Comparison of ENCODE assay signal across 11 mouse cellular contexts in the genomic region with DNA sequence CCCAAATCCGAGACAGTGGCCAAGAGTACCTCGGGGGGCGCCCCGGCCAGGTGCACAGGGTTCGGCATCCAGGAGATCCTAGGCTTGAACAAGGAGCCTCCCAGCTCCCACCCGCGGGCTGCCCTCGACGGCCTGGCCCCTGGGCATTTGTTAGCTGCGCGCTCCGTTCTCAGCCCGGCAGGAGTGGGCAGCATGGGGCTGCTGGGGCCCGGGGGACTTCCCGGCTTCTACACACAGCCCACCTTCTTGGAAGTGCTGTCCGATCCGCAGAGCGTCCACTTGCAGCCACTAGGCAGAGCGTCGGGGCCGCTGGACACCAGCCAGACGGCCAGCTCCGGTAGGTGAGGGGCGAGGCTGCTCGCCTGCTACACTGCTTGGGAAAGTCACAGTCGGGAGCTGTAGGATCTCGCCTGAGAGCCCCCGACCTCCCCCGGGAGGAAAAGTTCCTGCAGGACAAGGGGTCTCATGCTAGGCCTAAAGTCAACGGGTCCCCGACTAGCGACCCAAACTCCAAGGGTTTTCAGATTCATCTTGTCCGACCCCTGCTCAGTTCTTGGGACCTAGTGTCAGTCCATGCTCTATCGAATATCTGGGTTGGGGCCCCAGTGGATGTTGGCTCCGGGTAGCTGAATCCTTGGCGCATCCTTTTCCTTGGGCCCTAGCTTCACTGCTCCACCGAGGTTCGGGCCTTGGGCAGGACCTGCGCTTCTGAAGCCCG. TPM values are rescaled to one million over a fixed set of nuclear protein-coding genes. Genes with fewer than 3 reads are reported as not detected.
DNase-seq lines count a peak whose midpoint lies in the region; ATAC-seq lines count a peak whose summit lies in the region.
"Had no signal": no experiment of that assay in that cellular context is flagged by ENCODE, and none has a peak within 500 bp of the region (broad histone marks: within the 10 kb centered on the region; RNA-seq: fewer than 3 reads in every experiment).

No protein-coding gene starts in this region.

- H3K9ac ChIP-seq in limb, embryonic 15.5 days = no peak overlapping the region

- DNase-seq in cerebellum, postnatal 10 days = peak; percentile 25 to 42
- DNase-seq in cerebellum, adult 8-10 months = no peak
- DNase-seq in thymus, postnatal 4 days = peak; percentile 23
- no peak for DNase-seq in thymus, postnatal 25 days
- DNase-seq in urinary bladder, postnatal 10 days (ENCODE audit: low spot score) = no peak
- DNase-seq in T-cell, adult 2 months (ENCODE audit: low spot score) = no peak
- DNase-seq: thymus, adult 18-20 months had no signal

- peaks cover 80% of the 10 kb centered on the region for H3K27me3 ChIP-seq in limb, embryonic 15.5 days

- H3K36me3 ChIP-seq in limb, embryonic 15.5 days = no peaks in the 10 kb centered on the region

- no peak overlapping the region for H3K27ac ChIP-seq in limb, embryonic 15.5 days

- peak overlapping the region; percentile 6; the same call in 1 of the 2 replicates for H3K4me2 ChIP-seq in limb, embryonic 15.5 days

- no peaks in the 10 kb centered on the region for H3K9me3 ChIP-seq in limb, embryonic 15.5 days
- H3K9me3 ChIP-seq: megakaryocyte, embryonic 14.5 days had no signal

- H3K4me1 ChIP-seq in limb, embryonic 15.5 days = peaks cover 27% of the 10 kb centered on the region

- 4% methylated on average over 40 of the region's 40 CpGs for WGBS in limb, embryonic 15.5 days

- no peak; the same call in 1 of the 2 replicates for ATAC-seq in limb, embryonic 15.5 days (ENCODE audit: insufficient number of reproducible peaks, low FRiP score, low TSS enrichment, low read depth)
- ATAC-seq in megakaryocyte-erythroid progenitor cell, adult 5-6 weeks (replicated peaks; ENCODE audit: low FRiP score, low TSS enrichment, poor library complexity, severe bottlenecking) = no peak

- peak overlapping the region; percentile 7 for H3K4me3 ChIP-seq in limb, embryonic 15.5 days
- H3K4me3 ChIP-seq: megakaryocyte, embryonic 14.5 days had no signal

RNA-seq across cellular contexts. Expression of a gene that starts 0.6 kb away (rescaled TPM):
- polyA plus RNA-seq in limb, embryonic 15.5 days (2015; fragmentation: Nextera tagmentation; extraction: Ambion mirVana) = 0.09 and 0.19 TPM in 2 replicates
- total RNA-seq in megakaryocyte-erythroid progenitor cell, adult 5-6 weeks (2014; fragmentation: Nextera tagmentation) = not detected in 2 replicates
- not detected in 2 replicates for total RNA-seq in megakaryocyte-erythroid progenitor cell, adult 5-6 weeks (2017)
- total RNA-seq: heart, postnatal 10 days had no signal

RNA-seq across cellular contexts. Expression of a gene that starts 47.1 kb away (rescaled TPM):
- 14.7 and 15.7 TPM in 2 replicates for polyA plus RNA-seq in limb, embryonic 15.5 days (2015; fragmentation: Nextera tagmentation; extraction: Ambion mirVana)
- total RNA-seq in megakaryocyte-erythroid progenitor cell, adult 5-6 weeks (2014; fragmentation: Nextera tagmentation) = 6.9 and 9.9 TPM in 2 replicates
- 4.5 and 6.0 TPM in 2 replicates for total RNA-seq in megakaryocyte-erythroid progenitor cell, adult 5-6 weeks (2017)

Comparison
In these comparisons a context has a peak if more than half of its experiments do, and no peak if none do; other contexts are left out.
1. DNase-seq: peak in cerebellum, postnatal 10 days (2 of 2) and thymus, postnatal 4 days (single experiment); none in cerebellum, adult 8-10 months (single experiment), thymus, postnatal 25 days (single experiment), urinary bladder, postnatal 10 days (single experiment) and T-cell, adult 2 months (single experiment).